Mouse (Mus musculus): ENCODE data around the gene Tom1l1.
"Not testable (repeated sequence)": the region's sequence is repeated elsewhere in the genome, so short reads cannot be mapped to it uniquely, and the experiment has no call there.

Gene Tom1l1

DNA sequence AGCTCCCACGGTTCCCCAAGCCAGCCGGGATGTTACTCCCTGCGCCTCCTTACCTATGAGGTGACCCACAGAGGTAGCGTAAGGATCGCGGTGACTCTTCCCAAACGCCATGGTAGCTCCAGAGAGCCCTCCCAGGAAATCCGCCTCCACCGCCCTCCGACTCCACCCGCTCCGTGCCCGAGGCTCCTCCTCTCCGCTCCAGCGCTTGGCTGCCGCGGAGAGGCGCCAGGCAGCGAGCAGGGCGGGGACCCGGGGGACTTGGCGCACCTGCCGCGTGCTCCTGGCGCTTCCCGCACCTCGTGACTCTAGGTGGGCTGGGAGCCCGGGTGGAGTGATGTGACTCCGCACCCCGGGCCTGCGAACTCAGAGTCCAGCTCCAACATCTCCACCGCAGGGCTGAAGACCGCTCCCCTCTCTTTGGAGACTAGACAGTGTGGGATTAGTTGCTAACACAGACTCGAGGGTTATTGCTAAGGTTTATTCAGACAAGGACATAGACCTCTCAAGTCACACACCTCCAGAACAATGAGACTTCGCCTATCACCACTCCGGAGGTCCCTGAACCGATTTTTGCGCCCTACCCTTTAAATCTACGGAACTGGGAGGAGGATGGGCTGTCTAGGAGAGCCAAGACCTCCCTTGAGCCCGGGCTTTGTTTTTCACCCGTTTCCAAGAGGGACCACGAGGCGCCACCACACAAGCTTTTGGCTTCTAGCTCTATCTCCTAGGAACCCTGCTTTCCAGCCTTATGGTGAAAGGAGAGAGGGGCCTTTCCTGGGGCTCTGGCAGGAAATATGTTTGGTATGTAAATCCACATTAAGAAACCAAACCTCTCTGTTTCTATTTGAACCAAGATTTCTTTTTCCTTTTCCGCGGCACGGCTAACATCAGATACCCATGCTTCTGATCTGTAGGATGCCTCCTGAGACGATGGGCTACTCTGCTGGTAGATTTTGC lies at the start of gene Tom1l1:
TSS of gene Tom1l1 (minus strand) at position 907 of the 957 bp plus-strand sequence.
- peak; percentile 86 for DNase-seq

- DNase-seq = no peak
Measured at GRCm38 (mm10) chr11:90733575-90733974, 45.4 kb upstream of the Tom1l1 start.

DNA sequence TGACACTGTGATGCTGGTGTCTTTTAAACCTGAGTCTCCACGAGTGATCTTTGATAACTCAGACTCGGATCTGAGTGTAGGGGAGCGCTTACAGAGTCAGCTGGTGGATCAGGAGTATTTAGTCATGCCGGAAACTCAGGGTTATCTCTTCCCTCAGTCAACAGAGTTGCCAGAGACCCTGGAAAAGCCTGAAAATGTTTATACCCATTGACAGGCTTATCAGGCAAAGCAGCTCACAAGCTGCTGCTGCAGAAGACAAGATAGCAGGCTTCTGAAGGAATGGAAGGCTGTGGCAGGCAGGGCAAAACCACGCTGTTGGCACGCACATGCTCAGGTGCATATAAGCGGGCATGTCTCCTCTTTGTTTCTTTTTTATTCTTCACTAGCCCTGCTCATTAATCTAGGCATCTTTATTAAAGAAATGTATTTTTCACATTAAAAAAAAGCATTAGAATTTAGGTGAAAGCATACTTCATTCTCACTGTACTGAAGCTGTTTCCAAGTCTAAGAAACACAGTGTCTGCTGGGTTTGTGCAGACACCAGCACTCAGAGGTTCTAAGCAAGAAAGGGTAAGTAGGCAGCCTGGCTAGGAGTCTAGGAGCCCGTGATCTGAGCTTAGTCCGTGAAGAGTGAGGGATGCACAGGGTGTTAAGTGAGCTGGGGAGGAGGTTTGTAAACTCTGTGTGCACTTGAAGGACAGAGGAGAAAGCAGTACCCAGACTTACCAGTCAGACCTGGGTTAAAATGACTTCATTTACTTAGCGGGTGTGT lies 39.4 kb upstream of the Tom1l1 start:
- no peak for DNase-seq

DNA sequence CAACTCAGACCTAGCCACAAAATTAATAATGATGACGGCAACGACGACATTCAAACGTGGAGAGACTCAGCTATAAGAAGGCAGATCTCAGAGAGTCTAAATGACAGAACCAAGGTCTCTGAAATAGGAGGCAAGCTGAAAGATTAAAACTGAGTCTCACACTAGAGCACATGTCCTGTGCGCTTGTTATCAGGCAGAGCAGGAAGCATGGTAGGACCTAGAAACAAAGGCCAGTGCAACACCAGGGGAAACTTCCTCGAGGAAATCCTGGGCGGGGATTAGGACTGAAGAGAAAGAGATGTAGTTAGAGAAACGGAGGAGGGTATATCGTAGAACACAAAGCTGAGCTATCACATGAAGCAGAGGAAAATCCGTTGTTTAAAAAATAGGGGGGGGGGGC lies 38.6 kb upstream of the Tom1l1 start:
- DNase-seq = no peak

- DNase-seq = no peak
Measured at GRCm38 (mm10) chr11:90722304-90722703, 34.1 kb upstream of the Tom1l1 start.

- no peak for DNase-seq
Measured at GRCm38 (mm10) chr11:90717719-90718118, 29.6 kb upstream of the Tom1l1 start.

DNA sequence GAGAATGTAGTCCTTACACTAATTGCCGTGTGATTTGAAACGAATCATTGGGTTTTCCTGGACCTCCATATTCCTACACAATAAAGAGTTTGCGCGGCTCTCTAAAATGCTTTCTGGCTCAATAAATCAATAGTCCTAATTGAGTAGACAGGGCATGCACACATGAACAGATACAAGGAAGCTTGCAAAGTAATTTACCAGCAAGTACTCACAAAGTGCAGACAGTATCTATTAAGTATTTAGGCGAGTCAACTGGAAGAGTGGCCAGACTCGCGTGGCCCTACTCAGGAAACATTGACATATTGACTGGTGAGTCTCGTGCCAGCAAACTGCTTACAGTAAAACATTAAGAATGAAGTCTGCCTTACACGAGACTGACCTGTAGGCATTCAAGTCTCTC lies 23.4 kb upstream of the Tom1l1 start:
- DNase-seq = no peak

GRCm38 (mm10) chr11:90707134-90707533 lies 19.0 kb upstream of the Tom1l1 start:
- DNase-seq = not testable (repeated sequence)

GRCm38 (mm10) chr11:90697480-90698240 lies 9.5 kb upstream of the Tom1l1 start:
- peak; percentile 90 for DNase-seq

GRCm38 (mm10) chr11:90695811-90696210 lies 7.6 kb upstream of the Tom1l1 start:
- DNase-seq = no peak

DNA sequence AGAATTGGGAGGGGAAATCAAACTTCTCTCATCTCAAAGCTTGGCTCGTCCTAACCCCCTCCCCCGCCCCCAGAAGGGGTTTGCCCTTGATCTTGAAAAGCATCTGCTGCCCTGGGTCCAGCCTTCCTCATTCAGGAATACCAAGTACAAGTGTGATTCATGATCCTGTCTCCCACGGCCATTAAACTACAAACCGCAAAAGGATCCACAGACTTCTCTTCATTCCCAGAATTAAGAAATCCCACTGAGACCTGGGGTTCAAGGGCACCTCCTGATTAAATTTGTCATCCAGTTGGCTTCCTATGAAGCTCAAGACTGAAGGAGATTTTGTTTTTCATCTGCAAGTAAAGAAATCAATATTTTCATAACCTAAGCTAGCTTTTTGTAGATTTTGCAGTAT lies 6.0 kb upstream of the Tom1l1 start:
- DNase-seq = no peak

DNA sequence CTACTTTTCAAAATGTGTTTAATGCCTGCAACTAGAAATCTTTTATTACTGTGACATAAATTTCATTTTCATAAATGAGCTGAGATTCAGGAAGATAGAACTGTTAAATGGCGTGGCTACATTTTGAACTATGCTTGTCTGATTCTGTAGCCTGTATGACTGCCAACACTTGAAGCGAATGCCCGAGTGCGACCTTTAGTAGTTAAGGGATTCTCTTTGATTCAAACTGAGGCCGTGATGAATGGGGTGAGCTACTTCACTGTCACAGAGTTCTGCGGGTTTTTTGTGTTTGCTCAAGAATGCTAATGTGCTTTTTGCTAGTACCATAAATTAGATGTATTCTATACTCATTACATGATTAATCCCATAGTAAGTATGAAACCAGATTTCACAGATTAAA lies 2.2 kb upstream of the Tom1l1 start:
- peak; percentile 21 for DNase-seq

DNA sequence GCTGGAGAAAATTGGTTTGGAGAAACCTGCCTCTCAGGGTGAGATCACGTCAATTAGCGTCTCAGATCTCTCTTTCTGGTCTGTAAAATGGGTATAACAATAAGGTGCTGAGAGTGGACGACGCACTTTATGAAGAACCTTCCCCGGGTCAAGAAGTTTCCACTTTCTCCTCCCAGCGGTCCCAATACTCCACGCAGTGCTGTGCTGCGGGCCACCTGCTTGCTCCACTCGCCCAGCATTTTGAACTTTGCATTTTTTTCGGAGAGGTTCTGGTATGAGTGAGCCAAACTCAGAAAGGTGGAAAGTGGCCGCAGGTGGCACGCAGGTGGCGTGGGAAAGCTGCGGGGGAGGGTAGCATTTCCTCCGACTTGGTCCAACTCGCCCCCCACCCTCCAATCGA lies 1.1 kb downstream of the Tom1l1 start:
- DNase-seq = peak; percentile 18

DNA sequence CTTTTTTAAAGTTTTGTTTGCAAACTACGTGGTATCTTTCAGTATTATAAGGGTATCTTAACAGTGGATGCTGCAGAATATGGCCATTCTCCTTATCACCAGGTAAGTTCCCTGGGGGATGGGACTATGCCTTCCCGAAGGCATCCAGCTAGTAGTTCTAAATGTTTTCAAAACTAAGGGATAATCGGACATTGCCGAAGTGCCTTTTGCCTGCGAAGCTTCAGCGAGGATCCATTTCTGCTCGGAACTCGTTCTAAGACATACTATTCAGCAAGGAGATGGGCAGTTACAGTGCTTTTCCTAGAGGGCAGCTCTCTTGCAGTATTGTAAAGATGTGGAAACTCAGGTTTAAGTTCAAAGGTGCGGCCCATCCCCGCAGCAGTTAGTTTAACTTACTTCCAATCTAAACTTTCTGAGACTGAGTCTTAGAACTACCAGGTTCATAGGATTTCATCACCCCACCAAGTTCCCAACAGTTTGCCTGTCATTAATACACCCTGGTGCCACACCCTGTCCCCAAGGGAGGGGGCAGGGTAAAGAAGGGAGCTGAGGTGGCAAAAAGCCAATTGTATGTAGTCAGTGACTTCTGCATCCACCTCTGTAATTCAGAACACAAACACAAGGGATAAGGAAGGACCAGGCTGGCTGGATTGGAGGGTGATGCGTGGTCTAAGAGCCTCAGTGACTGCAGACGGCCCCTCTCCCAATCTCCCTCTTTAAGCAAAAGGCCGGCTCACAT lies 1.7 kb downstream of the Tom1l1 start:
- DNase-seq = no peak

- no peak for DNase-seq
Measured at GRCm38 (mm10) chr11:90685196-90685595, 3.0 kb downstream of the Tom1l1 start.

- no peak for DNase-seq
Measured at GRCm38 (mm10) chr11:90684765-90685164, 3.4 kb downstream of the Tom1l1 start.

DNA sequence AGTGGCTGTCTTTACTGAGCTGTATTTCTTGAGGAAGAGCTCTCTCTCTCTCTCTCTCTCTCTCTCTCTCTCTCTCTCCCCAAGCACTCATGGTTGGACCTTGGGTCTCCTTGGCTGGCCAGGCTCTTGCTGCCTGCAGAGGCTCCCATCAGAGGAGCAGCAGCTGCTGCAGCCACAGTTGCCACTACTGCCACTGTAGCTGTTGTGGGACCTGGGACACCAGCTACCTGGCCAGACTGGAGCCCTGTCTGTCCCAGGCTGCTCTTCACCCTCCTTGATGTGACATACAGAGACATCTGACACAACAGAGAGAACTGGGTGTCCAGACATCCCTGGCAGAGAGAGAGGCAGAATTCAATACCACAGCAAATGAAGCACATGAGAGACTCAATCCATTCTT lies 7.0 kb downstream of the Tom1l1 start:
- no peak for DNase-seq

DNA sequence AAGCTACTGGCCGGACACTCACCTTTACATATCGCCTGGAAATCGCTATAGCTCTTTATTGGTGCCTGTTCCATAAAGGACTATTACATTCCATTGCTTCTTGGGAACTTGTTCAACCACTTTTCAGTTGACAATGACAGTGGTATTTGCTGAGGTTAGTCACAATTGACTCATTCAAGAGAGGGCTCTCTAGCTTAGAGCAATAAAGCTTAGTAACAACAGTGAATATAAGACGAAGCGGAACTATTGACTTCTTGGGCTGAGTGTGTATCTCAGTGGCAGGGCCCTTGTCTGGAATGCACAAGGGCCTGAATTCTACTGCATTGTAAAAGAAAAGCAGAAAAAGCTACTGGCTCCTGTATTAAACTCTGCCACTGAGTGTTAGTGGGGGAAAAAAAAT lies 9.6 kb downstream of the Tom1l1 start:
- no peak for DNase-seq

- no peak for DNase-seq
Measured at GRCm38 (mm10) chr11:90677771-90678288, 10.3 kb downstream of the Tom1l1 start.

DNA sequence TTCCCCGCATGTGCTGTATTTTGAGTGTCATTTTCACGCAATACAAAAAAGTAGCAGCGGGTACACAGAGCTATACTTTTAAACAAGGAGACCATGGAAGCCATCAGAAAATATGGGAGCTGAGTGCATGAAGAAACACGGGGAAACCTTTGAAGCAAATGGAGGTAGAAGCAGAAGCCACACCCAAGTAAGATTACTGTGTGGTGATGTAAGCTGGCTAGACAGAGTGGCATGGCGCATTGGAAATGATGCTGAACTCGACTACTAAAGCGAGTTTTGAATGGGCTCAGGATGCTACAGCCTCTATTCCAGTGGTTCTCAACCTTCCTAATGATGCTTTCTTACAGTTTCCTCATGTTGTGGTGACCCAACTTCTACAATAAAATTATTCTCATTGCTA lies 11.1 kb downstream of the Tom1l1 start:
- DNase-seq = no peak

GRCm38 (mm10) chr11:90675479-90676110 lies 12.6 kb downstream of the Tom1l1 start:
- DNase-seq = no peak

DNA sequence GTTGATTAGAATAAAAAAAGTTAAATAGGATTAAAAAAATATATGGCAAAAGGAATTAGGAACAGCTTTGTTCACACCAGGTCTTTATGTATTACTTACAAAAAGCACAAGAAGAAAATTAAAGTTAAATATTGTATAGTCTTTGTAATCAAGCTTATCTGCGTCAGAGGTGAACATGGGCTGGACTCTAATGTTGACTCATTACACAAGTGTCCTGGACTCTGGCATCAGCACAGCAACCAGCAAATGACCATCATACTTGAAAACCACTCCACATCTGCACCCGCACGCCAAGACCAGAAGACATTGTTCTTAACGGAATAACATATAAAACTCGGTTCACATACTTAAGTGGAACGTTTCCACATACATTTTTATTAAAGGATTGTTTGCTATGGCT lies 20.8 kb downstream of the Tom1l1 start:
- DNase-seq = no peak

All from embryo, embryonic 11 days (tissue).